Mouse (Mus musculus) midbrain, postnatal 0 days (tissue): ENCODE measurements around the gene Supt7l. TPM values are rescaled to one million over a fixed set of nuclear protein-coding genes. Genes with fewer than 3 reads are reported as not detected.

Experiments
- ATAC-seq: fragments of 200-750 bp; cut with Nextera tagmentation; 2 replicates; pipeline ENCODE4 v1.8.0; 2017; ENCODE audit warnings: moderate number of reproducible peaks, mild to moderate bottlenecking, moderate TSS enrichment, moderate library complexity; ENCODE audit not compliant: low FRiP score
- DNase-seq: peaks from one replicate; pipeline ENCODE4 v3.0.0-alpha.2; 2015; ENCODE audit warnings: low spot score
- H3K27ac ChIP-seq: fragments of 300-500 bp; sonication (generic); 2 replicates; pipeline ENCODE4 v1.5.1; 2014; ENCODE audit warnings: low read depth, mild to moderate bottlenecking, low read length, mixed read lengths
- H3K27me3 ChIP-seq: fragments of 300-500 bp; sonication (generic); 2 replicates; pipeline ENCODE4 v1.6.1; 2014; ENCODE audit warnings: low read length, control low read depth, mixed read lengths; ENCODE audit not compliant: insufficient read depth
- H3K36me3 ChIP-seq: fragments of 300-500 bp; sonication (generic); 2 replicates; pipeline ENCODE4 v1.6.1; 2014; ENCODE audit warnings: low read length, control low read depth, mixed read lengths; ENCODE audit not compliant: insufficient read depth
- H3K4me1 ChIP-seq: fragments of 300-500 bp; sonication (generic); 2 replicates; pipeline ENCODE4 v1.6.1; 2014; ENCODE audit warnings: mild to moderate bottlenecking, control low read depth, antibody characterized with exemption, low read length, mixed read lengths; ENCODE audit not compliant: insufficient read depth
- H3K4me2 ChIP-seq: fragments of 300-500 bp; sonication (generic); 2 replicates; pipeline ENCODE4 v1.6.1; 2014; ENCODE audit warnings: low read depth, mild to moderate bottlenecking, low read length, mixed read lengths; ENCODE audit not compliant: poor library complexity, severe bottlenecking
- H3K4me3 ChIP-seq: fragments of 300-500 bp; sonication (generic); 2 replicates; pipeline ENCODE4 v1.5.1; 2014; ENCODE audit warnings: low read depth, mild to moderate bottlenecking, low read length, moderate library complexity
- H3K9ac ChIP-seq: fragments of 300-500 bp; sonication (generic); replicated peaks from 2 replicates; pipeline ENCODE4 v1.6.1; 2014; ENCODE audit warnings: mild to moderate bottlenecking, low read length, moderate library complexity, mixed read lengths; ENCODE audit not compliant: poor library complexity, severe bottlenecking
- H3K9me3 ChIP-seq: fragments of 300-500 bp; sonication (generic); 2 replicates; pipeline ENCODE4 v1.6.1; 2016; ENCODE audit warnings: low read length, control low read depth
- CTCF ChIP-seq: IDR thresholded peaks from 2 replicates; pipeline ENCODE4 v1.5.1; 2016; ENCODE audit warnings: antibody characterized with exemption, mild to moderate bottlenecking
- WGBS: fragments of 180-500 bp; shearing (Covaris S2); extraction: QIAGEN DNeasy Blood & Tissue Kit; methylation state at CpG from one replicate; pipeline ENCODE4 v1.1.7; 2014; 5-methylcytosine and 5-hydroxymethylcytosine counted together
- polyA plus RNA-seq: library from polyadenylated mRNA; unstranded; fragments of >200 nt; fragmentation: Nextera tagmentation; extraction: Ambion mirVana; gene quantifications from 2 replicates; pipeline ENCODE4 v1.2.1, GENCODE M21; 2015
- total RNA-seq: library from RNA; depleted of rRNA; stranded (reverse); fragments of >200 nt; gene quantifications from 2 replicates; pipeline ENCODE4 v1.2.3, GENCODE M21; 2014; rRNA removed

Gene Supt7l
- total and polyA plus RNA-seq, 2 experiments from 2014 or later: 20.4 to 25.7 TPM

- Histone ChIP-seq H3K36me3 (peaks cover 21% of the 10 kb centered on the region), H3K4me3 (no peak within 1 kb of the TSS), H3K27me3 (no peaks in the 10 kb centered on the region), H3K9me3 (no peaks in the 10 kb centered on the region), H3K9ac (no peak within 1 kb of the TSS), H3K27ac (no peak within 1 kb of the TSS), H3K4me2 (no peak within 1 kb of the TSS), H3K4me1 (no peaks in the 10 kb centered on the region)
- DNase-seq (no peak), ATAC-seq (no peak)
- WGBS: 97% methylated on average over 3 of the region's 3 CpGs
- TF ChIP-seq CTCF: no peak
Measured at GRCm38 (mm10) chr5:31485440-31485839, 42.2 kb downstream of the Supt7l start, which contains the start of gene 4930548H24Rik. Gene 4930548H24Rik, plus strand, starts transcription at chr5:31485740.

DNA sequence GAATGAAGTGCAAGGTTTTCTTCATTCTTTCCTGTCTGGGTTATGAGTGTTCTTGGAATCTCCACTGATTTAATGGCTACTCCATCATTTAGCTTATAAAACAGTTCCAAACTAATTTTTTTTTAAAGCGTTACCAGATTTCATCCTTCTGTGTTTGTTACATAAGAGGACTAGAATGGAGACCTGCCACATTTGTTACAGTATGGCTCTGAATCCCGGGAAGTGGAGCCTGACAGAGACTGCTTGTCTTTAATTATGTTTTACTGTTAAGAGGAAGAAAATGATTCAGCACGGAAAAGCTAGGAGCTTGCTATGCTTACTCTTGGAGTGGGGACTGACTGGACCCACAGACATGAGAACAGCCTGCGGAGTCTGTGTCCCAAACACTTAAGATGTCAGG is 47.1 kb downstream of the Supt7l start:
- no peaks in the 10 kb centered on the region for H3K9me3 ChIP-seq
- ATAC-seq (no peak), DNase-seq (no peak)
- no peaks in the 10 kb centered on the region for H3K27me3 ChIP-seq
- no peak for TF ChIP-seq CTCF
- no peak overlapping the region for H3K9ac ChIP-seq
- peaks cover 62% of the 10 kb centered on the region for H3K36me3 ChIP-seq
- H3K4me1 ChIP-seq: no peaks in the 10 kb centered on the region
- no peak overlapping the region for H3K27ac ChIP-seq
- no peak overlapping the region for H3K4me3 ChIP-seq
- H3K4me2 ChIP-seq: no peak overlapping the region
- WGBS: 96% methylated on average over 4 of the region's 4 CpGs

- H3K27ac ChIP-seq: no peak overlapping the region
- WGBS: 80% methylated on average over 7 of the region's 7 CpGs
- H3K4me3 ChIP-seq: no peak overlapping the region
- peaks cover 70% of the 10 kb centered on the region for H3K36me3 ChIP-seq
- no peaks in the 10 kb centered on the region for H3K27me3 ChIP-seq
- no peak for ATAC-seq
- DNase-seq: peak; percentile 27
- no peak overlapping the region for H3K4me2 ChIP-seq
- no peak overlapping the region for H3K9ac ChIP-seq
- H3K9me3 ChIP-seq: no peaks in the 10 kb centered on the region
- H3K4me1 ChIP-seq: no peaks in the 10 kb centered on the region
- TF ChIP-seq CTCF: peak; percentile 73
Measured at GRCm38 (mm10) chr5:31470334-31470733, 57.3 kb downstream of the Supt7l start.

DNA sequence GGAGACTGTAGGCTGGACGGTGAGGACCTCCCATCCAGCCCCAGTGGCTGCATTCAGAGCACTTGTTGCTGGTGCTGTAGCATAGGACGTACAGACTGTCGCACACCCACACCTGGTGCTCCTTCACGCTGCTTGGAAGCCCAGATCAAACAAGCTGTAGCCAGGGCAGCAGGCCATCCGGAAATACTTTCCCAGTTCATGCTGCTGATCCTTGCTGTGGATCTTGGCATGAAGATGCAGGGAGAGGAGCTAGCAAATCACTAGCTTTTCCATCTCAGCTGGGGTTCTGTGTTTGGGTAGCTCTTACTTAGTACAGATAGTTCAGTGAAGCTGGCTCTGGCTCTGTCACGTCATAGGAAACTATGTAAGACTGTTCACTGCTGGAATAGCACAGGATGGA is 57.9 kb downstream of the Supt7l start:
- H3K9ac ChIP-seq: no peak overlapping the region
- peaks cover 69% of the 10 kb centered on the region for H3K36me3 ChIP-seq
- DNase-seq (no peak), ATAC-seq (no peak)
- TF ChIP-seq CTCF: no peak
- WGBS: 94% methylated on average over 6 of the region's 6 CpGs
- no peak overlapping the region for H3K4me3 ChIP-seq
- no peak overlapping the region for H3K27ac ChIP-seq
- no peaks in the 10 kb centered on the region for H3K9me3 ChIP-seq
- no peaks in the 10 kb centered on the region for H3K4me1 ChIP-seq
- H3K27me3 ChIP-seq: no peaks in the 10 kb centered on the region
- H3K4me2 ChIP-seq: no peak overlapping the region

DNA sequence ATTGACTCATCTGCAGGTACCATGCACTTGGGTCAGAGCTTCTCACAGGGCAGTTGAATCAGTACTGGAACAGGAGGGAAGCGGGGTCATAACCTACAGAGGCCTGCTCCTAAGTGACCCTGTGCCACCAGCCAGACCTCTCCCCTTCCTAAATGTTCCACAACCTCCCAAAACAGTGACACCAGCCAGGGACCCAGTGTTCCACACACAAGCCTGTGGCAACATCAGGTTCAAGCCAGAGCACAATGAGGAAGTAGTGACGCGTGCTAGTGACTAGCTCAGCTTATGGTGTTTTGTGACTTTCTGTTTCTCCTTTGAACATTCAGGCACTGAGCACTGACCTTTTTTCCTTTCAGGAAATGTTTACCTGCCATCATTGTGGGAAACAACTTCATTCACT is 59.8 kb downstream of the Supt7l start:
- WGBS: 95% methylated on average over 3 of the region's 3 CpGs

More for the DNA sequence above, 59.8 kb downstream of the Supt7l start:
- Histone ChIP-seq H3K4me2 (no peak overlapping the region), H3K27ac (no peak overlapping the region), H3K9ac (no peak overlapping the region), H3K27me3 (no peaks in the 10 kb centered on the region), H3K36me3 (peaks cover 51% of the 10 kb centered on the region), H3K4me3 (no peak overlapping the region), H3K4me1 (no peaks in the 10 kb centered on the region), H3K9me3 (no peaks in the 10 kb centered on the region)
- ATAC-seq: no peak
- TF ChIP-seq CTCF: no peak
- DNase-seq: no peak

Other genes starting within 250 kb of the Supt7l start
- 28.2 and 45.8 TPM in 2 replicates for gene Ift172, start 236.7 kb downstream of the Supt7l start, total RNA-seq
- gene Ift172, start 236.7 kb downstream of the Supt7l start, polyA plus RNA-seq: 16.5 and 17.7 TPM in 2 replicates
- 155 and 188 TPM in 2 replicates for gene Fndc4, start 231.7 kb downstream of the Supt7l start, total RNA-seq
- gene Fndc4, start 231.7 kb downstream of the Supt7l start, polyA plus RNA-seq: 103 and 118 TPM in 2 replicates
- 0.42 and 1.2 TPM in 2 replicates for gene Gckr, start 230.4 kb downstream of the Supt7l start, total RNA-seq
- 0.85 and 1.0 TPM in 2 replicates for gene Gckr, start 230.4 kb downstream of the Supt7l start, polyA plus RNA-seq
- gene Zfp512, start 75.4 kb downstream of the Supt7l start, total RNA-seq: 74.6 and 99.9 TPM in 2 replicates
- gene Zfp512, start 75.4 kb downstream of the Supt7l start, polyA plus RNA-seq: 93.6 and 94.2 TPM in 2 replicates
- 0.28 TPM in 1 of 2 replicates, not detected in the other for gene 4930548H24Rik, start 42.1 kb downstream of the Supt7l start, total RNA-seq
- not detected in 2 replicates for gene 4930548H24Rik, start 42.1 kb downstream of the Supt7l start, polyA plus RNA-seq
- 35.2 and 37.3 TPM in 2 replicates for gene Gpn1, start 33.1 kb downstream of the Supt7l start, total RNA-seq
- gene Gpn1, start 33.1 kb downstream of the Supt7l start, polyA plus RNA-seq: 62.7 and 71.1 TPM in 2 replicates
- gene Slc4a1ap, start 812 bp downstream of the Supt7l start, total RNA-seq: 36.8 and 39.6 TPM in 2 replicates
- gene Slc4a1ap, start 812 bp downstream of the Supt7l start, polyA plus RNA-seq: 23.3 and 30.1 TPM in 2 replicates
- 79.9 and 114 TPM in 2 replicates for gene Mrpl33, start 69.1 kb upstream of the Supt7l start, total RNA-seq
- 283 and 291 TPM in 2 replicates for gene Mrpl33, start 69.1 kb upstream of the Supt7l start, polyA plus RNA-seq
- gene Rbks, start 169.8 kb upstream of the Supt7l start, total RNA-seq: 1.6 and 2.2 TPM in 2 replicates
- gene Rbks, start 169.8 kb upstream of the Supt7l start, polyA plus RNA-seq: 2.9 and 3.0 TPM in 2 replicates
- gene Babam2, start 169.9 kb upstream of the Supt7l start, total RNA-seq: 30.9 and 35.9 TPM in 2 replicates
- gene Babam2, start 169.9 kb upstream of the Supt7l start, polyA plus RNA-seq: 58.9 and 66.1 TPM in 2 replicates